Mouse (Mus musculus) intestine, postnatal 0 days (tissue): ENCODE measurements at regions not wholly inside any gene's neighbourhood (a gene's known extent, or its start where the extent isn't known, plus 50 kb on each side); places are given as distances from the start of the nearest gene placed in this dataset.

Source experiments
- ATAC-seq: fragments of 200-750 bp; cut with Nextera tagmentation; 2 replicates; pipeline ENCODE4 v1.8.0; 2017; ENCODE audit warnings: mild to moderate bottlenecking, moderate TSS enrichment, moderate library complexity
- H3K27ac ChIP-seq: fragments of 300-500 bp; sonication (generic); 2 replicates; pipeline ENCODE4 v1.5.1; 2014; ENCODE audit warnings: mild to moderate bottlenecking, low read depth, low read length, moderate library complexity
- H3K27me3 ChIP-seq: fragments of 300-500 bp; sonication (generic); replicated peaks from 2 replicates; pipeline ENCODE4 v1.6.1; 2014; ENCODE audit warnings: low read length, mixed read lengths; ENCODE audit not compliant: control insufficient read depth, insufficient read depth
- H3K36me3 ChIP-seq: fragments of 300-500 bp; sonication (generic); 2 replicates; pipeline ENCODE4 v1.6.1; 2014; ENCODE audit warnings: mild to moderate bottlenecking, moderate library complexity; ENCODE audit not compliant: control insufficient read depth, insufficient read depth
- H3K4me1 ChIP-seq: fragments of 300-500 bp; sonication (generic); replicated peaks from 2 replicates; pipeline ENCODE4 v1.6.1; 2014; ENCODE audit warnings: antibody characterized with exemption, low read length, mixed read lengths; ENCODE audit not compliant: control insufficient read depth, insufficient read depth
- H3K4me2 ChIP-seq: fragments of 300-500 bp; sonication (generic); replicated peaks from 2 replicates; pipeline ENCODE4 v1.6.1; 2014; ENCODE audit warnings: low read depth, mild to moderate bottlenecking, moderate library complexity
- H3K4me3 ChIP-seq: fragments of 300-500 bp; sonication (generic); 2 replicates; pipeline ENCODE4 v1.5.1; 2014; ENCODE audit warnings: low read depth, low read length
- H3K9ac ChIP-seq: fragments of 300-500 bp; sonication (generic); 2 replicates; pipeline ENCODE4 v1.6.1; 2014; ENCODE audit warnings: mild to moderate bottlenecking, low read depth, low read length
- H3K9me3 ChIP-seq: fragments of 300-500 bp; sonication (generic); 2 replicates; pipeline ENCODE4 v1.6.1; 2016; ENCODE audit warnings: mixed run types; ENCODE audit not compliant: control insufficient read depth
- CTCF ChIP-seq: sonication (generic); IDR thresholded peaks from 2 replicates; pipeline ENCODE4 v1.5.1; 2016; ENCODE audit warnings: low read depth, mild to moderate bottlenecking, control low read depth, antibody characterized with exemption, moderate library complexity
- WGBS: fragments of 180-500 bp; shearing (Covaris S2); extraction: QIAGEN DNeasy Blood & Tissue Kit; methylation state at CpG from one replicate; pipeline ENCODE4 v1.1.7; 2014; 5-methylcytosine and 5-hydroxymethylcytosine counted together

GRCm38 (mm10) chr19:54399651-54400050 is 355.7 kb downstream of the Adra2a start:
- ATAC-seq = no peak
- H3K9me3 ChIP-seq = no peaks in the 10 kb centered on the region
- H3K27me3 ChIP-seq = no peaks in the 10 kb centered on the region
- no peak overlapping the region for H3K4me2 ChIP-seq
- TF ChIP-seq CTCF = no peak
- 46% methylated on average over 7 of the region's 7 CpGs for WGBS
- H3K9ac ChIP-seq = no peak overlapping the region
- H3K4me1 ChIP-seq = no peaks in the 10 kb centered on the region
- H3K36me3 ChIP-seq = no peaks in the 10 kb centered on the region
- no peak overlapping the region for H3K27ac ChIP-seq
- H3K4me3 ChIP-seq = no peak overlapping the region

GRCm38 (mm10) chr19:54407904-54408303 is 364.0 kb downstream of the Adra2a start:
- no peak overlapping the region for H3K4me2 ChIP-seq
- 83% methylated on average over 4 of the region's 4 CpGs for WGBS
- no peak overlapping the region for H3K9ac ChIP-seq
- H3K36me3 ChIP-seq = no peaks in the 10 kb centered on the region
- H3K9me3 ChIP-seq = no peaks in the 10 kb centered on the region
- H3K27ac ChIP-seq = no peak overlapping the region
- H3K4me1 ChIP-seq = no peaks in the 10 kb centered on the region
- H3K27me3 ChIP-seq = no peaks in the 10 kb centered on the region
- H3K4me3 ChIP-seq = no peak overlapping the region
- ATAC-seq = no peak
- no peak for TF ChIP-seq CTCF

DNA sequence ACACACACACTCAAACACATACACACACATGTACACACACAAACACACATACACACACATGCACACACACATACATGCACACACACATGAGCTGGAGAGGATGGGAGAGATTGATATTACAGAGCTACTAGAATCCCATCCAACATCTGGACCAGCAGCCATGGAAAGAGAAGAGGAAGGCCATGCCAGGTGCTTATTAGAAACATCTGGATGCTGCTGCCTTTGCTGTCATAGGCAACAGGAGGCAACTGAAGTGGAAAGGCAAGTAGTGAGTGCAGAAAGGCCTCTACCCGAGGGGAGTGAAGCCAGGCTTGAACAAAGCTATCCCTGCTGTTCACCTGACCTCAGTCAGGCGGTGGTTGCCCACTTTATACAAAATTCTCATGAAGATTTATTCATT is 385.1 kb downstream of the Adra2a start:
- no peak for ATAC-seq
- no peak overlapping the region for H3K4me3 ChIP-seq
- no peak overlapping the region for H3K4me2 ChIP-seq
- H3K27me3 ChIP-seq = no peaks in the 10 kb centered on the region
- H3K9ac ChIP-seq = no peak overlapping the region
- H3K4me1 ChIP-seq = no peaks in the 10 kb centered on the region
- TF ChIP-seq CTCF = no peak
- WGBS = 45% methylated on average over 2 of the region's 2 CpGs
- no peak overlapping the region for H3K27ac ChIP-seq
- no peaks in the 10 kb centered on the region for H3K9me3 ChIP-seq
- H3K36me3 ChIP-seq = no peaks in the 10 kb centered on the region

DNA sequence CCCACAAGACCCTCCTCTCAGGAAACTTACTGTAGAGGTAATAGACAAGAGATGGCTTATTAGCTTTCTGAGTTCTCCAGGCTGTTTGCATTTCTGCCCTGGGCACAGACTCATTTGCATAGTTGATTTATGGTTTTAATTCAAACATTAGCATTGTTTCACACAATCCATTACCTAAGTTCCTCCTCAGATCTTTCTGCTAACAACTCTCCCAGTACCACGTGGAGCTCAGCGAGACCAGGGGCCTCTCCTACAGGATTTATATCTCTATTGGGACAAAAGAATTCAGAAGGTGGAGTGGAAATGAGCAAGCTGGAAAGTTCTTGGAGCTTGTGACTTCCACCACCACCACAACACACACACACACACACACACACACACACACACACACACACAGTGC is 396.8 kb downstream of the Adra2a start:
- Histone ChIP-seq H3K9ac (no peak overlapping the region), H3K9me3 (no peaks in the 10 kb centered on the region), H3K27ac (no peak overlapping the region), H3K27me3 (no peaks in the 10 kb centered on the region), H3K4me1 (no peaks in the 10 kb centered on the region), H3K36me3 (no peaks in the 10 kb centered on the region), H3K4me2 (no peak overlapping the region), H3K4me3 (no peak overlapping the region)
- no peak for TF ChIP-seq CTCF
- WGBS = 19% methylated on average over 2 of the region's 2 CpGs
- no peak for ATAC-seq

- Histone ChIP-seq H3K4me1 (no peaks in the 10 kb centered on the region), H3K4me2 (no peak overlapping the region), H3K36me3 (no peaks in the 10 kb centered on the region), H3K27me3 (no peaks in the 10 kb centered on the region), H3K27ac (no peak overlapping the region), H3K4me3 (no peak overlapping the region), H3K9me3 (no peaks in the 10 kb centered on the region), H3K9ac (no peak overlapping the region)
- no peak for ATAC-seq
- 79% methylated on average over 2 of the region's 2 CpGs for WGBS
- no peak for TF ChIP-seq CTCF
Measured at GRCm38 (mm10) chr19:54460426-54461170, 416.6 kb downstream of the Adra2a start.

DNA sequence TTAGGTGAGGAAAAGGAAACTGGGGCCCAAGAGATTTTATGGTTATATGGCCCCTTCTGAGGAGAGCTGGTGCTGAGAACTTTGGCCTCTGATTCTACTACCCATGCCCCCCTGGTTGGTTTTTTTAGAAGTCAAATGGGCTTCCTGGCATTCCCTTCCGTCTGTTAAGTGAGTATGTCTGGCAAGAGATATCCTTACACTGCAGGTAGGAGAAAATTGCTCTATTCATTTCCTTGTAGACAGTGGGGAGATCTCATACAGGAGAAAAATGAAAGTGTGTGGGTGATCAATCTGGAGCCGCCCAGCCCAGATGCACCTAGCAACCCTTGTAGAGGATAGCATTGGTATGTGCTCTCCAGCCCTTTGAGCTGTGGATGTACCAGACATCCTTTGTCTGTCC is 418.5 kb downstream of the Adra2a start:
- no peaks in the 10 kb centered on the region for H3K4me1 ChIP-seq
- H3K27ac ChIP-seq = no peak overlapping the region
- no peaks in the 10 kb centered on the region for H3K9me3 ChIP-seq
- H3K36me3 ChIP-seq = no peaks in the 10 kb centered on the region
- no peak overlapping the region for H3K9ac ChIP-seq
- no peaks in the 10 kb centered on the region for H3K27me3 ChIP-seq
- 40% methylated on average over 2 of the region's 2 CpGs for WGBS
- no peak for TF ChIP-seq CTCF
- H3K4me3 ChIP-seq = no peak overlapping the region
- no peak overlapping the region for H3K4me2 ChIP-seq
- ATAC-seq = peak; percentile 41; the same call in 1 of the 2 replicates
